Mouse (Mus musculus) megakaryocyte progenitor cell, adult 5-6 weeks (primary cell): ENCODE data around the gene 1110051M20Rik. TPM values are rescaled to one million over a fixed set of nuclear protein-coding genes. Genes with fewer than 3 reads are reported as not detected.
A peak's percentile ranks its signal among the peaks of the same experiment; 100 is the strongest.

Source experiments
- ATAC-seq: replicated peaks from 2 replicates; pipeline ENCODE4 v1.8.0; 2016; ENCODE audit warnings: mild to moderate bottlenecking, moderate TSS enrichment, inconsistent platforms; ENCODE audit not compliant: poor library complexity
- total RNA-seq, 2 experiments: library from RNA; stranded (forward) in 1 of 2; stranded (reverse) in 1 of 2; fragments of 157-497, 149-512 nt in 1 of 2; fragments of 200-1000 nt in 1 of 2; gene quantifications; 2 replicates each; pipeline versions ENCODE4 v1.2.3 to v1.2.4; 2015 to 2017

Gene 1110051M20Rik
- total RNA-seq, 2 experiments from 2014 or later = 4.8 to 15.3 TPM

GRCm38 (mm10) chr2:91458252-91458672, 13.8 kb upstream of the 1110051M20Rik start:
- ATAC-seq = no peak

GRCm38 (mm10) chr2:91457656-91458251, 13.2 kb upstream of the 1110051M20Rik start:
- ATAC-seq = 0 out of 2 replicates have a peak, but pooled peaks have one; percentile 27

GRCm38 (mm10) chr2:91457259-91457655, 12.8 kb upstream of the 1110051M20Rik start, which contains the start of gene Lrp4:
Lrp4 (plus strand) TSS chr2:91457511.
- no peak for ATAC-seq

- ATAC-seq = no peak
Observed at GRCm38 (mm10) chr2:91456491-91457100, 12.1 kb upstream of the 1110051M20Rik start.

GRCm38 (mm10) chr2:91455826-91456225, 11.3 kb upstream of the 1110051M20Rik start:
- ATAC-seq = peak; percentile 74

- ATAC-seq = no peak
Observed at GRCm38 (mm10) chr2:91454434-91454833, 9.9 kb upstream of the 1110051M20Rik start.

- no peak for ATAC-seq
Observed at GRCm38 (mm10) chr2:91453231-91454075, 8.9 kb upstream of the 1110051M20Rik start.

GRCm38 (mm10) chr2:91452658-91453057, 8.2 kb upstream of the 1110051M20Rik start:
- no peak for ATAC-seq

- ATAC-seq = no peak
Observed at GRCm38 (mm10) chr2:91450316-91450715, 5.8 kb upstream of the 1110051M20Rik start.

GRCm38 (mm10) chr2:91449662-91450061, 5.2 kb upstream of the 1110051M20Rik start:
- no peak for ATAC-seq

GRCm38 (mm10) chr2:91442241-91442640, 2.3 kb downstream of the 1110051M20Rik start:
- ATAC-seq = no peak

GRCm38 (mm10) chr2:91441715-91442114, 2.8 kb downstream of the 1110051M20Rik start:
- no peak for ATAC-seq

- ATAC-seq = no peak
Observed at GRCm38 (mm10) chr2:91440686-91441085, 3.8 kb downstream of the 1110051M20Rik start.

GRCm38 (mm10) chr2:91439876-91440275, 4.6 kb downstream of the 1110051M20Rik start:
- ATAC-seq = no peak

GRCm38 (mm10) chr2:91439271-91439670, 5.2 kb downstream of the 1110051M20Rik start:
- ATAC-seq = no peak

- ATAC-seq = no peak
Observed at GRCm38 (mm10) chr2:91437116-91437815, 7.2 kb downstream of the 1110051M20Rik start.

- ATAC-seq = no peak
Observed at GRCm38 (mm10) chr2:91436713-91437112, 7.8 kb downstream of the 1110051M20Rik start.

GRCm38 (mm10) chr2:91430600-91430919, 13.9 kb downstream of the 1110051M20Rik start:
- no peak for ATAC-seq

GRCm38 (mm10) chr2:91429915-91430599, 14.4 kb downstream of the 1110051M20Rik start:
- no peak for ATAC-seq

- no peak for ATAC-seq
Observed at GRCm38 (mm10) chr2:91429146-91429545, 15.4 kb downstream of the 1110051M20Rik start.

- no peak for ATAC-seq
Observed at GRCm38 (mm10) chr2:91426321-91426720, 18.2 kb downstream of the 1110051M20Rik start.
